Mouse (Mus musculus): ENCODE results near the gene Chaf1b.

The Chaf1b gene

DNA sequence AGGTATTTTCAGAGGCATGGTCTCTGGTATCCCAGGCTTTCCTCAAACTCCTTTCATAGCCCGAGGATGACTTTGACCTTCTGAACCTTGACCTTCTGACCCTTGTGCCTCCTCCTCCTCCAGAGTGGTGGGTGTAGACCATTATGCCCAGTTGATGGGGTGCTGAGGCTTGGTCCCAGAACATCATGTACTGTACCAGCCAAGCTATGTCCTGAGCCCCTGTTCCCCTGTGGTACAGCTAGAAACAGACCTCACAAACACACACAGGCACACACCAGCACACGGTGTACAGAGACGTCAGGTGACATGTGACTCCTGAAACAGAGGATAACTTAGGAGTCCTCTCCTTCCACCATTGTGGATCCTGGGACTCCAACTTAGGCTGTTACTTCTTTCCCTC is 29.1 kb downstream of the Chaf1b start:
- no peak for DNase-seq (ENCODE audit: low read depth)

DNA sequence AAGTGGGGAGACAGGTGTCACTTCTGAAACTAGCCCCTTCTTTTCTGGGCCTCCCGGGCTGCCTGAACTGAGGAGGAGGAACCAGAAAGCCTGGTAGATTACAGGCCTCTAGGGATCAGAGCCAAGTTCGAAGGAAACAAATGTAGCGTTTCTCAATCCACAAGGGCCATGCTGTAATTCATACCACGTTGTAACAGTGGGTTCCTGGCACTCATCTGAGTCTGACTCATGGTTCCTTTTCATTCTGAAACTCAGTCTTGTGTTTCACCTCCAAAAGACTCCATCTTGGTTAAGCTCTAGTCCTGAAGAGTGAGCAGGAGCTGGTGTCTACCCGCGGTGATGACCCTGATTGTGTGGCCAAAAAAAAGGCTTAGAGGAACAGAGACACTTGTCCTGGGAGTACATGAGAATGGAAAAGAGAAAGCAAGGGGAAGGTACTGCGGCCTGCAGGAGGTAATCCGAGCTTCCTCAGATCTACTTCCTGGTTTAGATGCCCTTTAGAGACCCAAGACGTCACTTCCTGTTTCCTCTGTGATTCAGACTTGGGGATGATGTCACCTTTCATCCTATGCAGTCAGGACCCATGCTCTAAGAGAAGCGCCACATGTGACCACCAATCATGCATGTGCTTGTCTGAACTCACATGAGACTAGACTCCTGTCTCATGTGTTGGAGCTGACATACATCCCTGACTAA is 30.3 kb downstream of the Chaf1b start:
- DNase-seq (ENCODE audit: low read depth): peak; percentile 88

DNA sequence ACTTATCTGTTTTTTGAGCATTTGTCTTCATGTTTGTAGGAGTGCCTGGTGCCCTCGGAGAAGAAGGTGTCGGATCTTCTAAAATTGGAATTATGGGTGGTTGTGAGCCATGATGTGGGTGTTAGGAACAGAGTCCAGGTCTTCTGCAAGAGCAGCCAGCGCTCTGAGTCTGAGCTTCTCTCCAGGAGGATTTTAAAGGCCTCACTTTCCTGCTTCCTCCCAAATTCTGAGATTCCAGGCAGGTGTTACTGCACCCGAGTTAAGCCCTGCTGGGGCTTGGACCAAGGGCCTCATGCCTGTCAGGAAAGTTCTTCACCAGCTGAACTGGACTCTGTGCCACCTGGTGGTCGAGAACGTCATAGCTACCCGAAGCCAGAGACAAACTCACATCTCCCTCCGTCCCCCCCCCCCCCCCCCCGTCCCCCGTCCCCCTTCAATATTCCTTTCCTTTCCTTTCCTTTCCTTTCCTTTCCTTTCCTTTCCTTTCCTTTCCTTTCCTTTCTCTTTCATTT is 31.7 kb downstream of the Chaf1b start:
- DNase-seq (ENCODE audit: low read depth): no peak

DNA sequence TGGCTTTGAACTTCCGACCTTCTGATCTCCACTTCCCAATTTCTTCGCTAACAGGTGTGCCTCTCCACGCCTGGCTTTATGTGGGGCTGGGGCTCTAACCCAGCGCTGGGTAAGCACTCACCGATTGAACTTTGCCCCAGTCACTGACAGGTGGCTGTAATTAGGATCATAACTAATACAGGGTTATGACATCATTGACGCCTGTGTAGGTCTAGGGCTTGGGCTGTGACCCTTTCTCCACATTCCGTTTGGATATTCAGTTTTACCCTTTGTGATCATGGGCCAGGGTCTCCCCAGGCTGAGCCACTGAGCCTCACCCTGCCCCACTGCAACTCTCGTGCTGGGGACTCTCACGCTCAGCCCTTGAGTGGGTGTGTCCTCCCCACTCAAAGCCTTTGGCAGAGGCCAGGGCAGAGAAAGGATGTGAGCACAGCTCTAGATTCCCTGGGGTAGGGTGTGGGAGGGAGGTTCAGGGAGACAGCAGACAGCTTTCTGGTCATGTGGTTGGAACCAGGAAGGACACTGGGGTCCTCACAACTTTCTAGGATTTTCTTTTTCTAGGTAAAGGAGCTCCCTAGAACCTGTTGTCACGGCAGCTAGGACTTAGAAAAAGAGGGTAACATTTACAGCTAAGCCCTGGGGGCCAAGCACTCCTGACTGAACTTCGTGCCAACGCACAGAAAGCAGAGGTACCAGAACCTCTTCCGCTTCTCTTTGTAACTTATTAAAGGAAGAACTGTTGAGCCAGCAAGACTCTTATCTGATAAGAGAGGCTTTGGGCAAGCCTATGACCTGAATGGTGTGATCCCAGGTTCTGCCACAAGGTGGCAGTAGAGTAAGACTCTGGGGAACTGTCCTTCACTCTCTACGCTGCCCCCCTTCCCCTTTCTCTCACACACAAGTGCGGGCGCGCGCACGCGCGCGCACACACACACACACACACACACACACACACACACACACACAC is 34.3 kb downstream of the Chaf1b start:
- DNase-seq (ENCODE audit: low read depth): no peak

DNA sequence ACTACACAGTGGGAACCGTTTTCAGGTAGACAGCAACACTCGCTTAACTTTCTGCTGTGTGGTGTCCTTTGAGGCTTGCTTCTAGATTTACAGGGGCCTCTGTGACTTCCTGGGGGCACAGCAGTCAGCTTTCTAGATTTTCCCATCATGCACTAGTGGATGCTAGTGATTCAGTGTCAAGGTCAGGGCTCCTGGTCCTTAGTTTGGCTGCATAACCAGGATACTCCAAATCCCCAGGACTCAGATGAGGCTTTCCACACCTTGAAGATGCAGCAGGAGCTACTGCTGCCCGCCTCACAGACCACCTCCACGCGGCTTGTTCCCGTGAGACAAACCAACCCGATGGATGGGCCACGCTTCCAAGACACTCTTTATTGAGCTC is 35.0 kb downstream of the Chaf1b start:
- DNase-seq (ENCODE audit: low read depth): no peak

DNA sequence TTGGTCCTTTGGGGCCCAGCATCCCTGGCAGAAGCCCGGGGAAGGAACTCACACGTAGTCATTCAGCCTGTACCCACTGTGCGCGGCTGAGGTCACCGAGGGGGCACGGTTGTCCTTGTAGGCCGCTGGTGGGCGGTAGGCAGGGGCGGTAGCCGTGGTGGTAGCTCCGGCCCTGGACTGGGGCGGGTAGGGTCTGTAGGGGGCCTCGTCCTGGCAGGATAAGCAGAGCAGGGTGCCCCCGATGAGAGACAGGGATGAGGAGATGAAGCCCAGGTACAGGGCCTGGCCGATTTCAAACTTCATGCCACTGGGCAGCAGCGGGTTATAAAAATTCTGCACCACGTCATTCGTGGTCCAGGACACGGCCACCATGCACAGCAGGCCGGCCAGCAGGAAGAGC is 35.5 kb downstream of the Chaf1b start:
- no peak for DNase-seq (ENCODE audit: low read depth)

DNA sequence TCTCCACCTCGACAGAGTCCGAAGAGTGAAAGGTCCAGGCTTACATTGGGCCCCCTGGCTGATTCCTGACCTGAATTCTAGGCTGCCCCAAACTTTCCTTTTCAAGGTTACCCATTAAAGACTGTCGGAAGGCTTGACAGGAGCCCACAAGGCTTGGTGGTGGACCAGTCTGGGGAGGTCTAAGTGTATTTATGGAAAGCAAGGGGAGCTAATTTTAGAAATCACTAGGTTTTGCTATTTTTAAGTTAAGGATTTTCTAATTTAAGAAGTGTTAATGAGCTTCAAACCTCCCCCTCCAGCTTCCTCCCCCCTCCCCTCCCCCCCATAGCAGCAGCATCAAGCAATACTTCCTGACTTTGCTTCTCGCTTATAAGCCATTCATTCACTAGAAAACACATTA is 37.0 kb downstream of the Chaf1b start:
- no peak for DNase-seq (ENCODE audit: low read depth)

DNA sequence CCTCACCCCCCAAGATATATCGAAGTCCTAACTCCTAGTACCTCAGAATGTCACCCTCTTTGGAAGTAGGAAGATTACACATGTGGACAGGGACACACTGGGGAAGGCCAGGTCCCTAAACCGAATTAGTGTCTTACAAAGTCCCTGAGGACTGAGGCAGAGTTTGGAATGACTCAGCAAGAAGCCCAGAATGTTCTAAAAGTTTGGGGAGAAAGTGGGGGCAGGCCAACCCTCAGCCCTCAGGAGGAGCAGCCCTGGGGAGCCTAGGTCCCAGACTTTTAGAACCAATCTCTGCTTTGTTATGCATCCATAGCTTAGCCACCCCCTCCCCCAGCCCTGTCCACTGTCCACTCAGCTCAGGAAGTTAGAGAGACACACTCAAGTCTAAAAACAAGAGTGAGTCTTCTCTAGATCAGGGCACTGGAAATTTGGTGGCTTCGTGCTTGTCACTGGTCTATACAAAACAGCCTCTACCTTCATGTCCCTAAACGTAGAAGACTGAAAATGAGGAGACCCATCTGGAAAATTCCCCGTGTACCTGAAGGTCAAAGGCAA is 39.2 kb downstream of the Chaf1b start:
- no peak for DNase-seq (ENCODE audit: low read depth)

DNA sequence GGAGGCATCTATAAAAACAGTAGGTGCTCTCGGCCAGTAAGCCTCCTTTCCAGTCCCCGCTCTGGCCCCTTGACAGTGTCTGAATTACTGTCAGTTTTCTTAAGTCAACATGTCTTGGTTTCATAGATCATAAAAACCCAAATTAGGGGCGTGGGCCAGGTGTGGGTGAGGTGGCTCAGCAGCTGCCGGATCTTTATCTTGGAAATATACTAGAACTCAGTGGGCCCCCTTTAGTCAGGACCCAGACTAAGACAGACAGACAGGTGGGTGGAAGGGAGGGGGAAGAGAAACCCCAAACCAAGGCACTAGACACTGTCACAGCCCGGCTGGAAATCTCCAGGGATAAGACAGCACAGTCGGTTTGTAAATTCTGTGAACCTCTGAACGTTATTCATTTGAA is 40.1 kb downstream of the Chaf1b start:
- DNase-seq (ENCODE audit: low read depth): no peak

DNA sequence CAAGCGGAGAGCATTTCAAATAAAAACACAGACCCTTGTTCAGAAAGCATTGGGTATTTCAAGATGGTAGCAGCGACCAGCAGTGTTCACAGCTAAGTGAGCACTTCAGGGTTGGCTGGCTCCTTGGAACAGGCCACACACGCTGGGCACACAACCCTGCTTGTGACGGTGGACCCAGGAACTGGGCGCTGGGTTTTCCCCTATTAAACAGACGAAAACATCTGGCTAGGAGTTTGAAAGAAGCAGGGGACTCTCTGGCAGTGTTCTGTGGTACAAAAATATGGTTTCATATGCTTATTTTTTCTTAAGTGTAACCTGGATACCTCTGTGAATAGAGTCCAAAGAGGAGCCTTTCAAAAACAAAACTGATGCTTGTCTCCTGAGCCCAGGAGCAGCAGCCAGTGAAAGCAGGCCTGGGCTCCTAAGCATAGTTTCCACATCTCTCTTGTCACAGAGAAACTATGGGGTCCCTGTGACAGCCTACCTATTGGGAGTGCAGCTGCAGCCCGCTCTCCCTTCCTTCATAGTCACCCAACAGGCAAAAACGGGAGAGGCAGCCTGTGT is 42.1 kb downstream of the Chaf1b start:
- no peak for DNase-seq (ENCODE audit: low read depth)

DNA sequence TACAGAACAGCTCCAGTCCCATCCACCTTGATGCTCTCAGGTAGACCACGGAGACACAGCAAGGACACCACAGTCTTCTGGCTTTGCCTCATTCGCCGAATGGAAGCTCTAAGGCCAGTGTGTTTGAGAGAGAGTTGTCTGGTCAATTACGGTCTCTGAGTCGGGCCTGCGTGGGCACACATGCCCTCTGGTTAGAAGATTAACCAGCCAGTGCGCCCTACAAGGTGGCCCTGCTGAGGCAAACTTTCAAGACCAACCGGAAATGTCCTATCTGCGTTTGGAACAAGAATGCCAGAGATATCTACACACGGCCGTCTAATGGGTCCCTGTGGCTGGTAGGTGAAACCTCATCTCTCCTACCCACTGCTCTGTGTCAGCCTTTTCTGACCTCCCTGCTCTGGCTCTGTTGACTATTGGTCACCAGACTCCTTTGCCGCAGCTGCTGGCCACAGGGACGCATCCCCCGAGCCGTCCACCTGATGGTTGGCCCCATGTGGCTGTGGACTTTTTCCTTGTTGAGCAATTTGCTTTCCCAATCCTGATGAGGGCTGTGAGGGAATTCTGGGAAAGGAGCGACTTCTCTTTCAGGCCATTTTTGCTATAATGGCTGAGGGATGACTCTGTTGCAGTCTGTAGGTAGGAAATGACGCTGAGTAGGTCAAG is 45.8 kb downstream of the Chaf1b start:
- no peak for DNase-seq (ENCODE audit: low read depth)

DNA sequence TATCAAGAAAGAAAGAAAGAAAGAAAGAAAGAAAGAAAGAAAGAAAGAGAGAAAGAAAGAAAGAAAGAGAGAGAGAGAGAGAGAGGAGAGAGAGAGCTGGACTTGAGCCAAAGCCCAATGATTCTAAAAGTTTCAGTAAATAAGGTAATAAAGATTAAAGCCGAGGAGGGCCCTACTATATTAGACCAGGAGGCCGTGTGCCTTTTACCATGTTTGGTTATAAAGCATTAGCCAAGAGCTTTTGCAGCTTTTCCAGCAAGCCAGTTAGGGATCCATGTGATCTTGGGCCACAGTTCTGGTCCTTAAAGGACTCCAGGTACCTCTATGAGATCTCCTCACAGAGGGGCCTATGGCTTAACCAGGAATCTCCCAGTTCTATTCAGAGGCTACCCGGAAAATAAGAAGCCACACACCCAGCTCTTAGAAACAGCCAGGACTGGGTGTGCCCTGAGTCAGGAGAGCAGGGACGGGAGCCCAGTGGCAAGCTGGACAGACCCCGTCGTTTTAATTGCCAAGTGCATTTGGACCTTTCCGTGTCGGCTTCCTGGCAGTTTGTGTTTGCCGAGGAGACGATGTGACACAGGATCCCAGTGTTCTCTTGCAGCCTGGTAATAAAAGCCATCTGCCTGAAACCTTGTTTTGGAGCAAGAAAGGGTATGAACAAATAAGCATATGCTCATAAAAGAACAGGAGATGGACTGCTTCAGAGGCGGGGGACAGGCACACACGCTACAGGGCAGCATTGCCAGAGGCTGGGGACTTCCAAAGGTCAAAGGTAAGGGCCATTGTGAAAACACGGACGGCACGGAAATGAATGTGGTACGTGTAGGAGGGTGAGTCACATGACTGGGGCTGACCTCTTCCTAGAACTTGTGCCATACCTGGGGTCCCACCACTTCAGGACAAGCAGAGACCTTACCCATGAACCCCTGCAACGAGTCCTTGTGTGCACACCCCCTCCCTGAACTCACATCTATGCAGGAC is 48.8 kb downstream of the Chaf1b start:
- no peak for DNase-seq (ENCODE audit: low read depth)

DNA sequence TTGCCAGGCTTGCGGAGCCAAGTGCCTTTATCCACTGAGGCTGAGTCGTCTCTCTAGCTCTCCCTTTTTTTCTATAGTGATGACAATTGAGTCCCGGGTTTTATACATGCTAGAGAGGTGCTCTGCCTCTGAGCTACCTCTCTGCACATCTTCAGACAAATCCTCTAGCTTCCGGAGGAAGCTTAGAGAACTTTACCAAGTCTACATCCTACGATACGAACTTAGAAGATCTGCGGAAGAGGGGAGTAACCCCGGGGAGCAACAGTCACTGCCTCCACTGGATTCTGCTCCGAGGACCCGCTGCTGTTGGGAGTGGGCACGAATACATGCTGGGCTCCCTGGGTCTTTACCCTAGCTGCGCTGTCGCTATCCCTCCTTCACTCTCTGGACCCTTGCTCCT is 50.9 kb downstream of the Chaf1b start:
- DNase-seq (ENCODE audit: low read depth): no peak

DNA sequence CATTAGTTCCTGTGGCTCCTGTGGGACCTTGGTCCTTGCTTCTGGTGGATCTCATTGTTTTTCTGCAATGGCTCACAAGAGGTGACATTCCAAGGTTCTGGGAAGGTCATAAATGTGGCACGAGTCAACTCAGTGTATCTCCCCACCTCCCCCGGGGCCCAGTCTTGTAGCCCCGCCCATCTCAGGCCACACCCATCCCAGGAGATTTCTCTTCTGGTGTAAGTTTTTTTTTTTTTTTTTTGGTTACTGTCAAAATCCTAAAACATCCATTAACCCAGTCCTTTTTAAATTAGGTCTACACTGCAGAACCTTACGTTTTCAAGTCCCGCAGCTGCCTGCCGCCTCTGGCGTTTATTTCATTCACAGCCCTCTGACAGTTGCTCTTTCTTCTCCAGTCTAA is 51.3 kb downstream of the Chaf1b start:
- no peak for DNase-seq (ENCODE audit: low read depth)

DNA sequence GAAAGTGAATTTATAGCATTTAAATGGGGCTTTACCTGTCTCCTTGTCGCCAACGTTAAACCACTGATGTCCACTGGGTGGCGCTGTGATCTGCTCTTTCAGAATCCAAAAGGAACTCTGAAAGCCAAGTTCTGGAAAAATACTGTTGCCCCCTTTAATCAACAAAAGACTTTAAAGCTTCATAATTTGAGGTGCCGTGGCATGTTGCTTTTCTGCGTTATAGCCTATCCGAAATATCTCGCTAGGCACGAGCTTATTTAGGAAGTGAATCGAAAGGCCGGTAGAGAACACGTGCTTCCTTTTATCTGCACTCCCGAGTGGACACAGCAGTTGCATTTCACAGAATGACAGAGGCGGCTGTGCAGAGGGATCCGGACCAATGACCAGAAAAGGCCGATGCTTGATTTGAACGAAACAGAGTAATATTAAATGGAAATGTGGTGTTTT is 54.7 kb downstream of the Chaf1b start:
- no peak for DNase-seq (ENCODE audit: low read depth)

DNA sequence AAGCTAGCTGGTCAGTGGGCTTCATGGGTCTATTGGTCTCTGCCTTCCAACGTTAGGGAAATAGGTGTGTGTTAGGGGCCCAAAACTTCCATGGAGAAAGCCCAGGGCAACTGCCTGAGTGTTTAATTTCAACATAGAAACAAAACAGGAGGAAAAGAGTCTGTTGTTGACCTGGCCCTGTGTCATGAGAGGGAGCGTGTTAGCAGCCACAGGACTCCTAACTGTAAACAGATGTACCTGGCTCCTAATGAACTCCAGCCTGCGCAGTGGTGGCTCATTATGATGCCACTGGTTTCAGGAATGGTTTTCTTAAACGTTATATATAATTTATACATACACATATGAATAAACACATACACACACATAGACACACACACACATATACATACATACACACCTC is 56.3 kb downstream of the Chaf1b start:
- DNase-seq (ENCODE audit: low read depth): no peak

DNA sequence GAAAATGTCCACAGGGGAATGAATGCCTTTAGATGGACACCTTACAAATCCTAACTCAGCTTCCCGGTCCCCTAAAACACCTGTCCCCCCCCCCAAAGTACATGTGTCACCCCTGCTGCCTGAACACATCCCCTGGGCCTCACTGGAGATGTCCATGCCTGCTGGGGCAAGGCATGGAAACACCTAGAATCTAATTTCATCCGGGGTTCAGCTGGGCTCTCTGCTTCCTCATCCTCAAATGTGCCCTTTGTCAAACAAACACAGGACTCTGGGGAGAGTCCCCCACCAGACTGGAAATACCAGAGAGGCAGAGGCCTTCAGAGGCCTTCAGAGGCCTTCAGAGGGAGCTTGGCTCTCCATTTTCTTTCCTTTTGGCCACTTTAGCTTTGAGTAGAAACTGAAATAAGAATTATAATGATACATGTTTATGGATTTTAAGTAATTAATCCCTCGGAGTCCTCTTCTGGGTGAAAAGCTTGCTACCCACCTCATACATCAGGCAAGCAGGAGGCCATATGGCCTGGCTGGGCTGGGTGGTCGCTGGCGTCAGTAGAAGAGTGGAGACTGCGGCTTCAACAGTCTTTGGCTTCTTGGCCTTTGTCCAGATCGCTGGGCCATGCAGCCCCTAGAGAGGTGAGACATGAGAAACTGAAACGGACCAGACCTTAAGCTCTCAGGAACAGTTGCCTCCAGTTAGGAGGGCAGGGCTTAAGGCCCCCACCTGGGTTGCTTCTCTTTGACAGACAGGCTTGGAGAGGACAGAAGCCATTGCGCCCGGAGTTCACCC is 58.3 kb downstream of the Chaf1b start:
- no peak for DNase-seq (ENCODE audit: low read depth)

DNA sequence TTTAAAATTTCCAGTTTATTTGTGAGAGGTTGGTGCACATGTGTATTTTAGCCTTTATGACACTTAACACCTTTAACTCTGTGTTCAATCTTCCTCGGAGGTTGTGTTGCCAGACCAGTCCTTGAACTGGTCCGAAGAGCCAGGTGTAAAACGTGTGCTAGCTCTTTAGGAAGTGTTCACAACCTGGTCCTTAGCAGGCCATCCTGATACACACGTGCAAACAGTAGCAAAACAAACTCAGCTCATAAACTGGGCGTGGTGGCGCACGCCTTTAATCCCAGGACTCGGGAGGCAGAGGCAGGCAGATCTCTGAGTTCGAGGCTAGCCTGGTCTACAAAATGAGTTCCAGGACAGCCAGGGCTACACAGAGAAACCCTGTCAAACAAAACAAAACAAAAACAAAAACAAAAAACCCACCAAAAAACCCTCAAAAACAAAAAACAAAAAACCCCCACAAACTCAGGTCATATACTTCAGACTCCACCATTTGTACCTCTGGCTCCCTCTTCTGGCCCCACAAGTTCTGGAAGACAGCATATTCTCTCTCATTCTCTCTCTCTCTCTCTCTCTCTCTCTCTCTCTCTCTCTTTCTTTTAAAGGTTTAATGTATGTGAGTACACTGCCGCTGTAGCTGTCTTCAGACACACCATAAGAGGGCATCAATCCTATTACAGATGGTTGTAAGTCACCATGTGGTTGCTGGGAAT is 59.2 kb downstream of the Chaf1b start:
- DNase-seq (ENCODE audit: low read depth): no peak

DNA sequence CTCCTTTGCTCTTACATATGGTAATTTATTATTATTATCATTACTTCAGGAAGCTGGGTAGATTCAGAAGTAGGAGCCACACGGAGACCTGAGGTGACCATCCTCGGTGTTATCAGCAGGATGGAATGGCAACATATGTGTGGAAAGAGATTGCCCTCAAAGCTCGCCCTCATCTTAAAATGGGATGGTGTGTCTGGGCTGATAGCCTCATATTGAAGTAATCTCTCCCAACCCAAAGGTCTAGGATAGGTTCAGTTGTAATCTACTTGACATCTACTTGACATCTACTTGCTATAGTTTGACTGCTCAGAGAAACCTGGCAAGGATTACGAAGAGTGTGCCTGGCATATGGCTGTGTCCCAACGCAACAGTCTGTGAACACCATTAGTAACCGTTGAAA is 60.6 kb downstream of the Chaf1b start:
- no peak for DNase-seq (ENCODE audit: low read depth)
